Mouse (Mus musculus): ENCODE measurements around the gene Acbd4.

The Acbd4 gene

DNA sequence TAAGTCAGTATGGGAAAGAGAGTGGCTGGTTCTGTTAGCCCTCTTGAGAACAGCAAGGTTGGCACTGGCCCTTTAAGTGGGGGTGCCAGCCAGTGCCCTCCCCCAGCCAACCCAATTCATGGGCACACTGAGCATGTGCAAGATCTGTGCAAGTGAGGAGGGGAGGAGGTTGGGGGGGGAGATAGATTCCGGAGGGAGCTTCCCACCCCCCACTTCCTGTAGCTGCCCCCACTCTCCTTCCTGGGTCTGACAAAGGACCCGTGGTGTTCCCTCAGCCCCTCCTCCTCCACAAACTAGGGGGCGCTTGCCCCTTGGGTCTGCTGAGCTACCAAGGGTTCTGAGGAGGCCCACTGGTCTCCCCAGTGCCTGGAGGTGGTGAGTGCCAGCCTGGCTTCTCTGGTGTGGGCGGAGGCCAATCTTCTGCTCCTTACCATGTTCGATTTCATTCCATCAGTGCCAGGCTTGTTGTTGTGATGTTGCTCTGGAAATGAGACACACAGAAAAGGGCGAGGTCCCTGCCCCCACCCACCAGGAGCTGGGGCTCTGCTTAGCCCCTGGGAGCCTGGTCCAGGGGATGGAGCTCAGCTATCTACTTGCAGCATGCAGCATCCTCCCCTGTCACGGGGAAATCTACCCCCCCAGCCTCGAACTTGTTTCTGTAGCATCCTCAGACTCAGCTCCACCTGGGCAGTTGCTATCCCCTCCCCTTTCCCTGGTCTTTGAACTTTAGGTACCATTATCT is 41.1 kb downstream of the Acbd4 start:
- peak; percentile 79 to 81 for DNase-seq

GRCm38 (mm10) chr11:103144309-103145285 is 43.1 kb downstream of the Acbd4 start:
- peak; percentile 26 to 29 for DNase-seq

GRCm38 (mm10) chr11:103146386-103146785 is 44.9 kb downstream of the Acbd4 start:
- DNase-seq = no peak

GRCm38 (mm10) chr11:103147766-103148165 is 46.3 kb downstream of the Acbd4 start:
- DNase-seq = peak; percentile 70 to 88

DNA sequence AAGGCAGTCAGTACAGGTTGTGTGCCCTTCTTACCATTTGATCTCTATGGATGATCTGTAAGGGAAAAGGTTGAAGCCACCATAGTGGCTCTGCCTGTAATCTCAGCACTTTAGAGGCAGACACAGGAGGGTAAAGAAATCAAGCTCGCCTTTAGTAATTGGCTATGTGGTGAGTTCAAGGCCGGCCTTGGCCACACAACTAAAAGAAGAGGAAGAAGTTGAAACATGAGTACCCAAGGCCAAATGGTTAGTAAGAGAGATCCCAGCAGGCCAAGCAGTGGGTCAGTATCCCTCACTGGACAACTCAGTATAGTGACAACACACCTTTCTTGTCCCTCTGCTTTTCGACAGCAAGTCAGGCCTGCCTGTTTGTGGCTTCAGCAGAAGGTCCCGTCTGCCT is 48.3 kb downstream of the Acbd4 start:
- no peak for DNase-seq

- peak; percentile 96 to 99 for DNase-seq
These were observed 57.4 kb downstream of the Acbd4 start for GRCm38 (mm10) chr11:103158621-103159478.

DNA sequence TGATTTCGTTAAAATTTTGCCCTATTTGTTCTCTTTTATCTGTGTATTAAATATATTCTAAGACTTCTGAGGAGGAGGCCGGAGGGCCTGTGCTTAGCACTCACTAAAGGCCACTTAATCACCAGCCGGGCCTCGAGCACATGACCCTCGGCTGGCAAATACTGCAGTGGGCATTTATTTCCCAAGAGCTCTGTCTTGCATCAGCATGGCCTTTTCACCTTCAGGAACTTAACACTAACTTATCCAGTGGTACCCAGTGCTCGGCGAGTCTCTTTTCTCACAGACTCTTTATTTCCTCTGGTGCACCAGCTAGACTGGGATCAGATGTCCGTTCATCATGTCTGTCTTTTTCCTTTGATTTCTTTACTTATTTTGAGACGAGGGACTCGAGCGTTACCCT is 59.3 kb downstream of the Acbd4 start:
- no peak for DNase-seq

- DNase-seq = peak in 1 of 2 experiments; percentile 54
These were observed 60.0 kb downstream of the Acbd4 start for GRCm38 (mm10) chr11:103161449-103161848.

Measured in kidney, postnatal 36 days (tissue).